Mouse (Mus musculus) monocyte, adult 2 months (primary cell): Measurements from ENCODE around the gene Maml3.
A peak's percentile ranks its signal among the peaks of the same experiment; 100 is the strongest.

Experiments used
- DNase-seq, 2 experiments: peaks; one replicate each; pipeline ENCODE4 v3.0.0; 2022; ENCODE audit warnings: low spot score in 2 of 2, low read depth in 1 of 2

Maml3 gene

DNA sequence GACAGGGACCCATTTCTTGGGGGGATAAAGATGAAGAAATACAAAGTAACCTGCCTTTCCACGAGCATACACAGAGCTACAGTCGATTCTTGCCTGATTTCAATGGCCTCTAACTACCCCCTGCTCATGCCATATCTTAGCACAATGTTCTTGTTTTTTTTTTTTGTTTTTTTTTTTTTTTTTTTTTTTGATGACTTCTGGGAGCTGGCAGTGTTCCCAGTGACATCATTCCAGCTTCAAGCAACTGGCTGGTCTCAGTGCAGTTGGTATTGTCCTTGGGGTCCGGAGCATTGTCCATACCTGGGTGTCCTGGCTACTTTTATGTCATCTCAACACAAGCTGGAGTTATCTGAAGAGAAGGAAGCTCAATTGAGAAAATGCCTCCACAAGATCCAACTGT is 429.9 kb downstream of the Maml3 start:
- DNase-seq = no peak

DNA sequence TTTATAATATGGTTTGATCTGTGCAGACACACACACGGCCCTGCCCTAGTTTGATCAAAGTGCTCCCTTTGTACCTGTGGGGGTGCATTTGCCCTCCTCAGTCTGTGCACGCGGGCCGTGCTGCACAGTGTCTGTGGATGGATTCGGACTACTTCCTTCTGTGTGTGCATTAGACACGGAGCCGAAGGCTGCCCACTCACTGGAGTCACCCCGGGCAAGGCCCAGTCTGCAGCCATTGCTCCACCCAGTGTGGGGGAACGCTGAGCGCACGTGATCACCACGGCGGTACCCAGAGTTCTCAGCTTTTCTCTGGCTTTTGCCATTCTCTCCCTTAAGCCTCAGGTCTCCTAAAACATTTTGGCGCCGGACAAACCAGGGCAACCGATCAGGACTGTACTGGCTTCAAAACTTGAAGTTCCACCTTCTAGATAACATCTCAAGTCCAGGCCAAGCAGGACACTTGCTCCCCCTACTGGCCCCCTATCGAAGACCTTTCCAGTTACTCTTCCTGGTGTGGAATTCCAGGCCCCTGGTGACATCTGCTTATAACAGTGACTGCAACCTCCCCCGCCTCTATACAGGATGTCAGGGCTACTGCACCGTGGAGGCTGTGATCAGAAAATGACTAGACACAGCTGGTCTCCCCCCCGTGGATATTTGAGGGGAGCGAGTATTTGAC is 431.3 kb downstream of the Maml3 start:
- DNase-seq = no peak

DNA sequence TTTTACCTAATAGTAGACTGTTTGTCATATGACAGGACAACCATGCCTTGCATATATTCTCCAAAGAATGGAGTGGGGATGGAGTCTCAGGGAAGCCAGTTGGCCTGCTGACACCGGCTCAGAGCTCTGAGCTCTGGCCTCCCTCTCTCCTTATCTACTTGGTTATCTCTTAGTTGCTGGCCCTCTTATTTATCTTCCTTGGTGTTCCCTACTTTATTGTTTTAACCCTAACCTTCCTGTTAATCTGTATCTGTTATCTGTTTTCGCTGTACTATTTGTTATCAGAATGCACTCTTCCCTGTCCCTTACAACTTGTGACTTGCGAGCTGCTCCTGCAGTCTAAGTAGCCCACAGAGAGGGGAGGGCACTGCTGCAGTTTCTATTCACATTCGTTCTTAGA is 432.2 kb downstream of the Maml3 start:
- DNase-seq = no peak

DNA sequence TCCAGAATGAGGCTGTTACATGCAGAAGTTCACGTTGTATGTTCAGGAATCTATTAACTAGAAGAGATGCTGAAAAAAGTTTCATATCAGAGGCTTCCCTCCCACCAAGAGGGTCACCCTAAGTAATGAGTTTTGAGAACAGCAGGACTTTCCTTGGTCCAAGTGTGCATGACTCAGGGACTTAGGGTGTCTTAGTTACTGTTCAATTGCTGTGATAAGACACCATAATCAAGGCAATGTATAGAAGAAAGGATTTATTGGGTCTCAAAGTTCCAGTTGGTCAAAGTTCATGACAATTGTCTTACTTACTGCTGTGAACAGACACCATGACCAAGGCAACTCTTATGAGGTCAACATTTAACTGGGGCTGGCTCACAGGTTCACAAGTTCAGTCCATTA is 433.8 kb downstream of the Maml3 start:
- DNase-seq = no peak

DNA sequence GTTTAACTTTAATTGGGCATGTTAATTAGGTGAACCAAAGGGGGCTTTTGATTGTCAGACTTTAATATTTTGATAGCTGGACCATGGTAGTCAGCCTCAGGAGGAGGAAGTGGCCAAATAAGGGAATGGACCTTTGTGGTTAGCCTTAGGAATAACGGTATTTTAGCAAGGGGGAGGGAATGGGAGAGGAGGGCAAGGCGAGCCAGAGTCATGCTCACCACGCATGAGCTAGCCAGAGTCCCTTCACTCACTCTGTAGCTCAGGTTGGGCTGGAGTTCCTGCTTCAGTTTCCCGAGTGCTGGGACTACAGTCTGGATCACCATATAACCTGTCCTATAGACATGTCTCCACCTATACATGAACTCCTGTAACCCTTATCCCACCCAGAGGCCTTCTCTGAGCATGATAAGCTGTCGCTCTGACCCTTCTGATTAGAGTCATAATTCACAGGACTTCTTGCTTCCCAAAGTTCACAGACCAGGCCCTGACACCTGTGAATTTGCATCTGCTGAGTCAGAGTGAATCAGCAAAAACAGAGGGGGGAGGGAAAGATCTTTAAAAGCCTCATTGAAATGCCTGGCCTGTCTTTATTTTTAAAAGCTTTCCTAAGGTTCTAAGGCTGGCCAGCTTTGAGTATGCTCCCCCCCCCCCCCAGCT is 434.3 kb downstream of the Maml3 start:
- no peak for DNase-seq

DNA sequence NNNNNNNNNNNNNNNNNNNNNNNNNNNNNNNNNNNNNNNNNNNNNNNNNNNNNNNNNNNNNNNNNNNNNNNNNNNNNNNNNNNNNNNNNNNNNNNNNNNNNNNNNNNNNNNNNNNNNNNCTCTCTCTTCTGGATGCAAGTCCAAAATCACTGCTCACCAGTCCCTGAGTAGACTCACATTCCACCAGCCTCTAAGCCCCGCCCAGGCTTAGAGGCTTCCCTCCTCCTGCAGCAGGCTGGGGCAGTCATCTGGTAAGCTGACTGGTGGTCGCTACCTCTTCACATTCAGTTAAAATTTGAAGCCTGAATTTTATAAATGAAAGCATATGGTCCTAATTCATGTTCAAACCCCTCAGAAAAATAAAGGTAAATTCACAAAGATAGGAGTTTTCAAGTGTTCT is 436.3 kb downstream of the Maml3 start:
- no peak for DNase-seq

DNA sequence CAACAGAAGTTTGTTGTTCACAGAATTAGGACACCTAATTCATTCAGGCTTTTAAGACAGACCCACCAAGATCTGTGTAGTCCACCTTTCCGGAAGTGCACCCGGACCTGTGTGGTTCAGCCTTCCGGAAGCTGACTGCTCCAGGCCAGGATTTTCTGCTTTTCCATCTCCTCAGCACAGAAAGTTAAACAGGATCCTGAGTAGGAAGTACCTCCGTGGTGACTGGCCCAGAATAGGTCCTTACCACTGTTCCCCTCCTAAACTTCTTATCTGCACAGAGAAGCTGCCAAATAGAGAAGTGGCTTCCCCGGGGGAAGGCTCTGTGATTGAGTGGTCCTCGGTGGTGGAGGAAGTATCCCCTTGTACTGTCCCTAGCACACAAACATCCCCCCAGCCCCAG is 442.3 kb downstream of the Maml3 start:
- DNase-seq = no peak

DNA sequence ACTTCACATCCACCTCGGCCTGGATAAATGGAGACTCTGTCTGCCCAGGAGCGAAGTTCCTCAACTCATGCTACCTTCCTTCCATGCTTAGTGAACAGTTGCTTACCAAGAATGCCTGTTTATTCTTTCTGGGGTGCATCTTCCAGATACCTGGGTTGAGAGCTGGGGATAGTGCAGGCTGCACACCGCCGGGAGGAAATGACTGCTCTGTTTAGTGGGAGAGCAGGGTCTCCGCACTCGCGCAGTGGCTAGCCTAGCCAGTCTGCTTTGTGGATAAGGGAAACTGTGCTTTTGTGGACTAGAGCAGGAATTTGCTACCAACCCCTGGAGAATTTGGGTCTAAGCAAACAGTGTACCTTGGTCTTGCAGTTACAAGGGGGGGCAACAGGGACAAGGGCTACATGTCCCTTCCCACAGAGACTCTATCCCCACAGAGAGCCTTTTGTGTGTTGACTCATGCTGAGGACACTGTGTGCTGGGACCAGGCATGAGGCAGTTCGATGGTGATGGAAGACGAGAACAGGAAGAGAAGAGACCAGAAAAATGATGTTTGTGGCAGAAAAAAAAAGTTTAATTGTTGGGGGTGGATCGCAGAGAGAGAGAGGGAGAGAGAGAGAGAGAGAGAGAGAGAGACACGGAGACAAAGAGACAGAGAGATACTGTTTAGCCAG is 442.9 kb downstream of the Maml3 start:
- no peak for DNase-seq

DNA sequence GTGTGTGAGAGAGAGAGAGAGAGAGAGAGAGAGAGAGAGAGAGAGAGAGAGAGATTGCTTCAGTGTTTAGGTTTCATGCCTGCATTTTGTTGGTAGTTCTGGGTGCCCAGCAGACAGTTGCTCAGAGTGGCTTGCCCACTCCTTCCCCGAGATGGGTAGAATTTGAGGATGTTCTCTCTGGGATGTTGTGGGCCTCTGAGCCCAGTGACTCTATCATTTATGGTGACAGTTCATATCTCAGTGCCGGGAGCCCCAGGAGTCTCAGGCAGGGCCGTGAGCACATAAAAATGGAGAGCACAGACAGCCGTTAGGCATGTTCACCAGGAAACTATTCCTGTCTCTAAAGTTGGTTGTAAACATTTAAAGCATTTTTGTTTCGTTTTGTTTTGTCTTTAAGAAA is 443.5 kb downstream of the Maml3 start:
- no peak for DNase-seq

DNA sequence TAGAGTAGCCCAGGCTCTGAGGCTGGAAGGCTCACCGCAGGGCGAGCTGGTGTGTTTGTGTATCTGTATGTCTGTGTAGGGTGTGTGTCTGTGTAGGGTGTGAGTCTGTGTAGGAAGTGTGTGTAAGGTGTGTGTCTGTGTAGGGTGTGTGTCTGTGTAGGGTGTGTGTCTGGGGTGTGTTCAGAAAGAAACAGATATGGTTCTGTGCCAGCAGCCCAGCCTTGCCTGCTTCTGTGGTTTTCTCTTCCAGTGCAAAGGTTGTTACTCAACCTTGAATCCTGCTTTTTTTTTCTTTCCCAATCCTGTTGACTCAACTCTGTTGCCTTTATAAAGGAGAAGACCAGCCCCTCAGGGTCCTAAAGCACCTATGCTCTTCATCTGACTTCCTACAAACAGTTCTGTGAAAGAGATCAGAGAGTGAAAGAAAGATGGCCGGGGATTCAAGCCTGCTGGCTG is 444.0 kb downstream of the Maml3 start:
- no peak for DNase-seq

DNA sequence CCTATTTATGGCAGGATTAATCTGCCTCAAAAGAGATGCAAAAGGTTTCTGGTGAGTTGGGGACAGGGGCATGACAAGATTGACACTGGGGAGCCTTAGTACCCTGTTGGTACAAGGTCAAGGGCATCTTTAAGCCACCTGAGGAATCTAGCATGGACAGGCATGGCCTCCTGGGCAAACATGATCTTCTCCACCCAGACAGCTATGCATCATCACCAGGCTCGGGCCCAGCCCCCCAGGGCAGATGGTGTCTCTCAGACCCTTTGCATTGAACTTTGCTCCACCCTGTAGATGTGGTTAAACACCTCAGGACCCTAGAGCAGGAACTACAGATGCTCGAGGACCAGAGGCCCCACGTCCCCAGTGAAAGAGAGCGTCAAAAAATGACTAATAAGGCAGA is 444.8 kb downstream of the Maml3 start, which contains the start of gene Mgst2:
Gene Mgst2, plus strand, starts transcription at position 301 of the 400 bp plus-strand sequence.
- no peak for DNase-seq

DNA sequence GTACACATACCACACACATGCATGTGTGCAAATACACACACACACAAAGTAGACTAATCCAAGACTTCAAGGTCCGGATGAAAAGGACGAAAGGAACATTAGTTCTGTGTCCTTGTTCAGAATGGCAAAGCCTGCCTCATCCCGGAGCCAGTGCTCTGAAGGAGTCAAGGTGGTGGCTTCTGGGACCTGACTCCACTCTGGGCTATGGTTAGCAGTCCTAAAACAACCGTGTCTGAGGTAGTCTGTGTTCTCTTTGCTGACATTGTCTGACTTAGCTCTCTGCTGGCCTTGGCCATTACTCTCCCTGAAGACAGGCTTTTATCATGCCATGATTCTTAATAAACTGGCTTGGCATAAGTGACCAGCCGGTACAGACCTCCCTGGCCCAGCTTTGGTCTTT is 445.5 kb downstream of the Maml3 start:
- DNase-seq = no peak

DNA sequence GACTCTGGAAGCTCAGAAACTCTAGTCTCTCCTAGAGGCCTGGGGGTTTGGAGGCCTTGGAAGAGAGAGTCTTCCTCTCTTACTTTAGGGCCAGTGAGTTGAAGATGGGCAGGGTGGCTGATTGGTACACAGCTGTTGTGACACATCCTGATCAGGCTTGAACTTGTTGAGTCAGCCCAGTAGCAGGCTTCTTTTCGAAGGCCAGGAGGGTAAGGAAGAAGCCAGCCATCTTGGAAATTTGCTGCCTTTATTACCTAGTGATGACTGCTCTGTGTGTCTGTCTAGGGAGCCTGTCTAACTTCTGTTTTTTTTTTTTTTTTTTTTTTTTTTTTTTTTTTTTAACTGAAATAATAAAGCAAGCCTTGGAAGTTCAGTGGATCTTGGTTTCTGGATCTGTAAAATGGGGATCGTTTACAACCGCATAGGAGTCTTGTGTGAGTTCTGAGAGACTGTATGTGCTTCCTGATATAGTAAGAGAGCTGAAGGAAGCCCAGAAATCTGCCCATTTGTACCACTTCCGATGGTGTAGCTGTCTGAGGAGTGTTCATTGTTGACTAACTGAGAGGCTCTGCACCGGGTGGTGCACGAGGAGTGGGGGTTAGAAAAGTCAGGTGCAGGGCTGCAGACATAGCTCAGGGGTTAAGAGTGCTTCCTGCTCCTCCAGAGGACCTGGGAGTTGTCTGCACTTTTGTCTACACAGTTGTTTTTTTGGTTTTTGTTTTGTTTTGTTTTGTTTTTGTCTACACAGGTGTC is 450.4 kb downstream of the Maml3 start:
- no peak for DNase-seq

DNA sequence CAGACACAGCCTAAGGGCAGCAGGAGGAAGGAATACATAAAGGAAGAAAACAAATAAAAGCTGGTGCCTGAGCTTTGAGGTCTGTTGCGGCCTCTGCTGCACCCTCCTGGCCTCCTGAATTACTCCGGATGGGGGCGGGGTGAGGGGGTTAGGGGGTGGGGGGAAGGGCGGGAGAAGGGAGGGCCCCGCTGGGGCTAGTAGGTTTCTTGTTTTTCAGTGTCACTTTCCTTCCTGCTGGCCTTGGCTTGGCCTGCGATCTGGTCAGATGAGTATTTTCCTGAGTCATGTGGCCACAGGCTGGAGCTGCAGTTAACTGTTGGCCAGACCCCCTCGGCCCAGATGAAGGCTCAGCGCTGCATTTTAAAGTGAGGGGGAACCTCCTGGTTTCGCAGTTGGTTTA is 452.2 kb downstream of the Maml3 start:
- no peak for DNase-seq

DNA sequence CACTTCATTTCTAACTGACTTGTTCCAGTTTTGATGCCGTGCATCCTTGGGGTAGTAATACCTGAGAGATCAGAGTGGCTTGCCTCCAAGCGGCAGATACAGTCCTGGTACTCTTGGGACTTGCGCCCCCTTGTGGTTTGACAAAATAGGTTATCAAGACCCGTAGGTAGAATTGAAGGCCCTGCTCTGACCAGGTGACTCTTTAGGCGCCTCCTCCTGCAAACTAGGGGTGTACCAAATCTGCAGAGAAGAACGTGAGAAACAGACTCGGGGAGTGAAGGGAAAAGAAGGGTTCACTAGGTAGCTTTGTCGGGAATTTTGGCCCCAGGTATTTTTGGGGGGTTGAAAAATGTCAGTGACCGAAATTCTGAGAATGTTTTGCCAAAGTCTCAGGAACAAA is 452.6 kb downstream of the Maml3 start:
- peak; percentile 22 to 55 for DNase-seq

DNA sequence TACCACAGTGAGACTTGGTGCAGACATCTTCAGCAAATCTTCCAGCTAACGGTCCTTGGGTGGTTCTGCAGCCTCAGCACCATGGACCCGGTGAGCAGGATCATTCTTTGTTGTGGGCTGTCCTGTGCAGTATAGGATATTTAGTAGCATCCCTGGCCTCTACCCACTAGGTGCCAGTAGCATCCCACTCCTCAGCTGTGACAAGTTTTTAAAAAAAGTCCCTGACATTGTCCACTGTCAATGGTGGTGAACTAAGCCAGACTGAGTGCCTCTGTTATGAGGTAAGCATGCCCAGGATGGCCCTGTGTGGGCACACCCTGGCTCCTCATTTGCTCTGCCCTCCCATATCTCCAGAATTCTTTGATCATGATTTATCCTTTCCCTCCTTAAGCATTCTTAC is 453.7 kb downstream of the Maml3 start:
- no peak for DNase-seq

DNA sequence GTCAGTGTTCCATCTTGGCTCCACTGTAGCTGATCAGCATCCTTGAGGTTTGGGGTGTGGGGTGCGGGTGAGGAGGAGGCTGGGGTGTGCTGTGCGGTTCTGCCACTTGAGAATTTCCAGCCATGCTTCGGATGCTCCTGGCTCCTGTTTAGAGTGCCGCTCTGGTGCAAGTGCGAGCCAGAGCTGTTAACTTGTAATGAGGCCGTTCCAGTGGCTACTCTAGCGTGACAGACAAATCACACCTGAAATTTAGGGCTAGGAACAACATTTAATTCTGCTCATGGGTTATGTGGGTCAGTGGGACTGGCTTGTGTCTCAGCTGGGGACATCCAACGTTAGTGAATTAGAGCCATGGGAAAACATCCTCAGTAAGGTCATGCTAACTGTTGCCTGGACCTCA is 454.9 kb downstream of the Maml3 start:
- no peak for DNase-seq

DNA sequence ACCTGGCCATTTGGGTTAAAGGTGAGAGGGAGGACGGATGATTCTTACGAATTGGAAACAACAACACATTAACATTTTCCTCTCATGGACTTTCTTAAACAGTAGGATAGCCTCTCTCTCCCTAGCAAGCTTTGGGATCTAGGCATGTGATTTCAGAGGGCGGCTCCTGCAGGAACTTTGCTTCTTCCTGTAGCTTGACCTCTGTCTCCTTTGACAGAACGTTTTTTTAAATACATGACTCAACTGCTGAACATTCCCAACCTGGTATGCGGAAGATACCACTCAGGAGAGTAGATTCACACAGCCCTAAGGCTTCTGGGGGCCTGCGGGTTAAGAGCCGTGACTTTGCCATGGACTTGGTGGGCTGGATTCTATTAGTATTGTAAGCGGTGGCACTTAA is 455.4 kb downstream of the Maml3 start:
- DNase-seq = no peak

DNA sequence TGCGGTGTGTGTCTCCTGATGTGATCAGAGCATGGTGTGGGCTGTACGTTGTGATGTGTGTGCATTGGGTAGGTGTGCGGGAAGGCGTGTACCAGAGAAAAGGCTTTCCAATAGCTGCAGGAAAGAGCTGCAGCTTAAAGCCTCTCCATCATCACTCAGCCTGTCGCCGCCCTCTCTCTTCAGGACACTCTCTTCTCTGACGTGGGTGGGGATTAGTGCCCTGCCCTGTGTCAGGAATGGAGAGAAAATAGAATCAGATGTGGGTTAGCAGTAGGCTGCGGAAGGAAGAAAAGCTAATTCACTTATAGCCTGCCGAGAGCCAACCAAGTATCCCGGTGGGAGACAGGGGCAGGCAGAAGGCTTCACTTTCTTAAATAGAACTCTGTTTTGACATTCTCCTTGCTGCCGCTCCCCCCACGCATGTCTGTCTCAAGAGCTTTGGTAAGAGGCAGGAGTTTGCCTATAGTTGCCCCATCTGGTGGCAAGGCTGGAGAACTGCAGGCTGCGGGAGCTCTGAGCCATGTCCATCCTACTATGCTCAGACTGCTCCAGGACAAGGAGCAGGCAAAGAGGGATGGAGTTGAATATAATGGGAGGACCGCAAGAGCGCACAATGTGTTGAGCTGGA is 456.7 kb downstream of the Maml3 start:
- DNase-seq = peak; percentile 18 to 41

DNA sequence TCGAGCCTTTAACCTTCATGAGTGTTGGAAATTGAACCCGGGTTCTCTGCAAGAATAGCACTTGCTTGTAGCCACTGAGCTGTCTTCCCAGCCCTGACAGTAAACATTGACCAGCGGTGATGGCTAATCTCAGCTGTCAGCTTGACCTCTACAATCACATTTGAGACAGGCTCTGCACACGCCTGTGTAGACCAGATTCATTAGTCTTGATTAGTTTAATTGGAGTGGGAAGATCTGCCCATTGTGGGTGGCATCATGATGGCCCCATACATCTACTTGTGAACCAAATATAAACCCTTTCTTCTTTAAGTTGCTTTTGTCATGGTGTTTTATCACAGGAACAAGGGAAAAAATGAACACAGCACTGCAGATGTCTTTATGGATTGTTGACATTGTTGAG is 457.5 kb downstream of the Maml3 start:
- DNase-seq = no peak

DNA sequence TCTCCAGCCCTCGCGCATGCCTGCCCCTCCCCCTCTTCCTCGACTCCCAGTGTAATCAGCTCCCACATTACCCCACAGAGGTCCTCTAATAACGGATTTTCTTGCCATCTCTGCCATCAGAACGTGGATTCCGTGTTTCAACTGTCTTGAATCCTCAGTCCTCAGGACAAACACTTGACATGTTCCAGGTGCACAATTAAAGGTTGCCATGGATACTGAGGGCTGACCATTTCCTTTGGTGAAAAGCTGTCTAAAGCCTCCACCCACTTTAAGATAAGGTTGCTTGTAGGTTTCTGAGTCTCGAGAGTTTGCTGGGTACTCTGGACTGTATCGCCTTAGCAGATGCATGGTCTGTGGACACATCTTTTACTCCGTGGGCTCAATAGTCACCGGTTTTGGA is 458.6 kb downstream of the Maml3 start:
- no peak for DNase-seq
